Mouse (Mus musculus) retina, postnatal 1 day (tissue): ENCODE measurements around the gene Arpc2.

Experiments used
- DNase-seq: peaks from one replicate; pipeline ENCODE4 v3.0.0-alpha.2; 2012

Arpc2 gene

GRCm38 (mm10) chr1:74303509-74304338, 67.8 kb downstream of the Arpc2 start:
- peak; percentile 68 for DNase-seq

- DNase-seq = no peak
Measured at GRCm38 (mm10) chr1:74304339-74304790, 68.5 kb downstream of the Arpc2 start.

- DNase-seq = no peak
Measured at GRCm38 (mm10) chr1:74304946-74305345, 69.1 kb downstream of the Arpc2 start.

GRCm38 (mm10) chr1:74305522-74305921, 69.6 kb downstream of the Arpc2 start, which contains the start of gene Tmbim1:
Gene Tmbim1, minus strand, starts transcription at chr1:74305622.
- DNase-seq = no peak

- DNase-seq = no peak
Measured at GRCm38 (mm10) chr1:74307146-74307545, 71.3 kb downstream of the Arpc2 start.

- DNase-seq = no peak
Measured at GRCm38 (mm10) chr1:74308001-74308964, 72.4 kb downstream of the Arpc2 start.

GRCm38 (mm10) chr1:74309767-74310166, 73.9 kb downstream of the Arpc2 start:
- DNase-seq = no peak

- peak; percentile 86 for DNase-seq
Measured at GRCm38 (mm10) chr1:74313049-74313692, 77.3 kb downstream of the Arpc2 start.

- DNase-seq = no peak
Measured at GRCm38 (mm10) chr1:74314796-74315195, 78.9 kb downstream of the Arpc2 start.

- no peak for DNase-seq
Measured at GRCm38 (mm10) chr1:74316114-74316827, 80.4 kb downstream of the Arpc2 start.
